Mouse (Mus musculus) spleen, adult 2 months (tissue): ENCODE results near the gene Jup.

Experiments used
- CTCF ChIP-seq: fragments of 200-500 bp; IDR thresholded peaks from 2 replicates; pipeline ENCODE4 v1.5.1; 2011; ENCODE audit warnings: mild to moderate bottlenecking, inconsistent platforms; ENCODE audit not compliant: insufficient read depth, insufficient read length, insufficient replicate concordance; ENCODE audit errors: extremely low read depth
- POLR2A ChIP-seq: fragments of 200-500 bp; IDR thresholded peaks from 2 replicates; pipeline ENCODE4 v1.6.1; 2011; ENCODE audit warnings: low read depth, low read length, inconsistent platforms

DNA sequence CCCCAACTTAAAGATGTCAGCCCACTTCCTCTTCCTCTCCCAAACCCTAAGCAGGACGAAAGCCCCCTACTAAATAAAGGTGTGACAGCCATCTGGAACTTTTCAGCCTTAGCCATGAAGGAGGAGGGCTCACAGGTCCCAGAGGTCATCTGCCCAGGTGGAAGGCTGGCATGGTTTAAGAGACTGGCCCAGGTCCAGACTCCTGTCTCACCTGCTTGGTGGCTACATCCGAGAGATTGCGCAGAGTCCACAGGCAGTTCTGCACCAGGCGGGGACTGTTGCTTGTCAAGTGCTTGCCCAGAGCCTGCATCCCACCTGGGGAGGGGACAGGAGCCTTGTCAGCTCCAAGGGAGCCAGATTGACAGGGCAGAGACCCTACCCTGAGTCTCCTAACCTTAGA, 18.3 kb downstream of the Jup start:
- no peak for TF ChIP-seq CTCF
- no peak for TF ChIP-seq POLR2A
